Mouse (Mus musculus): ENCODE results near the gene Tnfaip8l1.

Gene Tnfaip8l1

GRCm38 (mm10) chr17:56219251-56219650, 57.0 kb downstream of the Tnfaip8l1 start:
- no peak for DNase-seq (ENCODE audit: extremely low spot score)

GRCm38 (mm10) chr17:56219805-56220204, 57.5 kb downstream of the Tnfaip8l1 start:
- DNase-seq (ENCODE audit: extremely low spot score) = no peak

Data from embryo, embryonic 9.5 days (tissue).